Mouse (Mus musculus): ENCODE data around the gene Cd3g. TPM values are rescaled to one million over a fixed set of nuclear protein-coding genes. Genes with fewer than 3 reads are reported as not detected.

Cd3g gene
- not detected in 2 replicates for polyA plus RNA-seq (2012; ENCODE audit: insufficient read depth, low replicate concordance)

GRCm38 (mm10) chr9:44980242-44980641 lies at the start of gene Cd3g:
Cd3g (minus strand) TSS chr9:44980431.
- Histone ChIP-seq H3K4me3 (replicated peaks) (no peak within 1 kb of the TSS), H3K36me3 (replicated peaks; ENCODE audit: low read length) (no peaks in the 10 kb centered on the region), H3K9me3 (peaks cover 6% of the 10 kb centered on the region)

GRCm38 (mm10) chr9:45027376-45027775 lies 47.1 kb upstream of the Cd3g start:
- H3K4me1 ChIP-seq: no peaks in the 10 kb centered on the region
- no peak overlapping the region for H3K4me3 ChIP-seq (replicated peaks)
- H3K27me3 ChIP-seq (replicated peaks): peaks cover 77% of the 10 kb centered on the region
- TF ChIP-seq FLI1 (IDR thresholded peaks at IDR 0.05; ENCODE audit: low read length) (no peak), GATA1 (IDR thresholded peaks at IDR 0.05; ENCODE audit: borderline replicate concordance, low read length) (no peak)
- H3K9me3 ChIP-seq: no peaks in the 10 kb centered on the region
- no peaks in the 10 kb centered on the region for H3K36me3 ChIP-seq (replicated peaks; ENCODE audit: low read length)

More at GRCm38 (mm10) chr9:44980242-44980641, at the start of gene Cd3g:
- H3K27me3 ChIP-seq (replicated peaks): peaks cover 26% of the 10 kb centered on the region
- peaks cover 34% of the 10 kb centered on the region for H3K4me1 ChIP-seq
- no peak for TF ChIP-seq FLI1 (IDR thresholded peaks at IDR 0.05; ENCODE audit: low read length)
- no peak for TF ChIP-seq GATA1 (IDR thresholded peaks at IDR 0.05; ENCODE audit: borderline replicate concordance, low read length)

- H3K4me3 ChIP-seq (replicated peaks): no peak overlapping the region
- no peaks in the 10 kb centered on the region for H3K36me3 ChIP-seq (replicated peaks; ENCODE audit: low read length)
- no peaks in the 10 kb centered on the region for H3K9me3 ChIP-seq
- peaks cover 54% of the 10 kb centered on the region for H3K27me3 ChIP-seq (replicated peaks)
- TF ChIP-seq GATA1 (IDR thresholded peaks at IDR 0.05; ENCODE audit: borderline replicate concordance, low read length): no peak
- no peak for TF ChIP-seq FLI1 (IDR thresholded peaks at IDR 0.05; ENCODE audit: low read length)
- no peaks in the 10 kb centered on the region for H3K4me1 ChIP-seq
These were observed 44.0 kb upstream of the Cd3g start for GRCm38 (mm10) chr9:45024187-45024586.

GRCm38 (mm10) chr9:45023638-45024037 lies 43.4 kb upstream of the Cd3g start:
- Histone ChIP-seq H3K9me3 (no peaks in the 10 kb centered on the region), H3K27me3 (replicated peaks) (peaks cover 48% of the 10 kb centered on the region), H3K36me3 (replicated peaks; ENCODE audit: low read length) (no peaks in the 10 kb centered on the region), H3K4me1 (no peaks in the 10 kb centered on the region), H3K4me3 (replicated peaks) (no peak overlapping the region)
- TF ChIP-seq GATA1 (IDR thresholded peaks at IDR 0.05; ENCODE audit: borderline replicate concordance, low read length) (no peak), FLI1 (IDR thresholded peaks at IDR 0.05; ENCODE audit: low read length) (no peak)

GRCm38 (mm10) chr9:45022800-45023199 lies 42.6 kb upstream of the Cd3g start:
- Histone ChIP-seq H3K27me3 (replicated peaks) (peaks cover 43% of the 10 kb centered on the region), H3K9me3 (no peaks in the 10 kb centered on the region), H3K36me3 (replicated peaks; ENCODE audit: low read length) (no peaks in the 10 kb centered on the region), H3K4me3 (replicated peaks) (no peak overlapping the region), H3K4me1 (no peaks in the 10 kb centered on the region)
- TF ChIP-seq FLI1 (IDR thresholded peaks at IDR 0.05; ENCODE audit: low read length) (no peak), GATA1 (IDR thresholded peaks at IDR 0.05; ENCODE audit: borderline replicate concordance, low read length) (no peak)

- Histone ChIP-seq H3K36me3 (replicated peaks; ENCODE audit: low read length) (no peaks in the 10 kb centered on the region), H3K4me3 (replicated peaks) (no peak overlapping the region), H3K27me3 (replicated peaks) (peaks cover 37% of the 10 kb centered on the region), H3K9me3 (peaks cover 11% of the 10 kb centered on the region), H3K4me1 (0 out of 2 replicates have a peak, but pooled peaks cover 2% of the 10 kb centered on the region)
- TF ChIP-seq FLI1 (IDR thresholded peaks at IDR 0.05; ENCODE audit: low read length) (no peak), GATA1 (IDR thresholded peaks at IDR 0.05; ENCODE audit: borderline replicate concordance, low read length) (no peak)
These were observed 37.8 kb upstream of the Cd3g start for GRCm38 (mm10) chr9:45018031-45018430.

- Histone ChIP-seq H3K36me3 (replicated peaks; ENCODE audit: low read length) (no peaks in the 10 kb centered on the region), H3K4me1 (0 out of 2 replicates have a peak, but pooled peaks cover 2% of the 10 kb centered on the region), H3K4me3 (replicated peaks) (no peak overlapping the region), H3K27me3 (replicated peaks) (peaks cover 47% of the 10 kb centered on the region), H3K9me3 (peaks cover 11% of the 10 kb centered on the region)
- TF ChIP-seq GATA1 (IDR thresholded peaks at IDR 0.05; ENCODE audit: borderline replicate concordance, low read length): no peak
- TF ChIP-seq FLI1 (IDR thresholded peaks at IDR 0.05; ENCODE audit: low read length): no peak
These were observed 35.6 kb upstream of the Cd3g start for GRCm38 (mm10) chr9:45015841-45016240.

- no peak for TF ChIP-seq GATA1 (IDR thresholded peaks at IDR 0.05; ENCODE audit: borderline replicate concordance, low read length)
- TF ChIP-seq FLI1 (IDR thresholded peaks at IDR 0.05; ENCODE audit: low read length): no peak
- H3K4me3 ChIP-seq (replicated peaks): no peak overlapping the region
- H3K36me3 ChIP-seq (replicated peaks; ENCODE audit: low read length): no peaks in the 10 kb centered on the region
- peaks cover 11% of the 10 kb centered on the region for H3K9me3 ChIP-seq
- 0 out of 2 replicates have a peak, but pooled peaks cover 2% of the 10 kb centered on the region for H3K4me1 ChIP-seq
- peaks cover 47% of the 10 kb centered on the region for H3K27me3 ChIP-seq (replicated peaks)
These were observed 34.6 kb upstream of the Cd3g start for GRCm38 (mm10) chr9:45014879-45015278.

- peaks cover 65% of the 10 kb centered on the region for H3K27me3 ChIP-seq (replicated peaks)
- peaks cover 11% of the 10 kb centered on the region for H3K9me3 ChIP-seq
- H3K4me3 ChIP-seq (replicated peaks): no peak overlapping the region
- H3K36me3 ChIP-seq (replicated peaks; ENCODE audit: low read length): no peaks in the 10 kb centered on the region
- 0 out of 2 replicates have a peak, but pooled peaks cover 2% of the 10 kb centered on the region for H3K4me1 ChIP-seq
- no peak for TF ChIP-seq GATA1 (IDR thresholded peaks at IDR 0.05; ENCODE audit: borderline replicate concordance, low read length)
- TF ChIP-seq FLI1 (IDR thresholded peaks at IDR 0.05; ENCODE audit: low read length): no peak
These were observed 31.1 kb upstream of the Cd3g start for GRCm38 (mm10) chr9:45011291-45011690.

- H3K9me3 ChIP-seq: peaks cover 11% of the 10 kb centered on the region
- no peak overlapping the region for H3K4me3 ChIP-seq (replicated peaks)
- H3K27me3 ChIP-seq (replicated peaks): peaks cover 66% of the 10 kb centered on the region
- no peak for TF ChIP-seq GATA1 (IDR thresholded peaks at IDR 0.05; ENCODE audit: borderline replicate concordance, low read length)
- no peak for TF ChIP-seq FLI1 (IDR thresholded peaks at IDR 0.05; ENCODE audit: low read length)
- 0 out of 2 replicates have a peak, but pooled peaks cover 2% of the 10 kb centered on the region for H3K4me1 ChIP-seq
- H3K36me3 ChIP-seq (replicated peaks; ENCODE audit: low read length): no peaks in the 10 kb centered on the region
These were observed 30.2 kb upstream of the Cd3g start for GRCm38 (mm10) chr9:45010461-45010860.

All from megakaryocyte, embryonic 14.5 days (primary cell).